Mouse (Mus musculus): ENCODE measurements around the gene Dok1. TPM values are rescaled to one million over a fixed set of nuclear protein-coding genes. Genes with fewer than 3 reads are reported as not detected.

The Dok1 gene
- polyA plus RNA-seq, 1 experiment from 2014 or later = 21.1 TPM

DNA sequence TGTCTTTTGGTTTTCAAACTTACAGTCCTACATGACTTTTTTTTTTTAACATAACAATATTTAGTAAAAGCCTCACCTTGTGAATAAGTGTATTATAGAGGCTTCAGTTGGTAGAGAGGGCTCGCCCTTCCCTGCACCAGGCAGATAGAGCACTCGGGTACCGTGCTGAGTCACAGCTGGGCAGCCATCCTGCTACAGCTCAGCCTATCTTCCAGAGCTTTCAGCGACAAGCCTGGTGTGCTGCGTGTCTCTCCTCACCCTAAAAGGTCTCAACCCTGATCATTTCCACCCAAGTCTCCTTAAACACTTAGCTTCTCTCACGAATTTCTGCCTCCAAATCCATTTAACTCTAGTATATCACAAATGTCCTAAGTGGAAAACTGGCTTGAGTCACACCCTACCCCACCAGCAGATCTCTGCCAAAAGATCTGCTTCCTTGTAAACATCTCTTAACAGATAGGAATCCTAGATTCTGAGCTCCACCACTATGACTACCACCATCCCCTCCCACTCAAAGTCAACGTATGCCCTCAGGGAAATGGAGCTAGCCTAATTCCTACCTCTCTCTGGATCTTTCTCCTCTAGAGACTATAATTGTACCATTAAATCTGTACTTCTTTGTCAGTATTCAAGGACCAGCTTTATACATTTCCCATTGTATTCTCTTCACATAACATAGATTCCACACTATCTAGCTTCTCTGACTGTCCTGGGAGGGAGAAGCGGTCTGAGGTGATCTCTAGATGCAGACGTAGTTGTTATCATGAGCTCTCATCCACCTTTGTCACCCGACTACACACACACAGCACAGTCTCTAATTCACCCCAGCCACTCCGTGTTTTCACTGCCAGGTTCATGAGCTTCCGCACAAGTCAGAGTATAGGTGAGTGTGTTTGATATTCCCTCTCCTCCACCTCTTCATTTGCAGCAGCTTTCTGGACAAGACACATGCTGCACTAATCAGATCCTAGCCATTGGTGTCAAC, 18.5 kb downstream of the Dok1 start:
- Histone ChIP-seq H3K4me2 (peak overlapping the region; percentile 61), H3K9me3 (replicated peaks) (no peaks in the 10 kb centered on the region), H3K27ac (replicated peaks) (peak overlapping the region; percentile 99), H3K9ac (peak overlapping the region; percentile 52), H3K27me3 (no peaks in the 10 kb centered on the region), H3K4me3 (replicated peaks) (peak overlapping the region; percentile 30), H3K36me3 (replicated peaks) (no peaks in the 10 kb centered on the region), H3K4me1 (replicated peaks) (peaks cover 92% of the 10 kb centered on the region)
- peak; percentile 98 for ATAC-seq (ENCODE audit: insufficient read depth)
- WGBS (ENCODE audit: insufficient replicate concordance) = 15% methylated on average over 12 of the region's 12 CpGs

DNA sequence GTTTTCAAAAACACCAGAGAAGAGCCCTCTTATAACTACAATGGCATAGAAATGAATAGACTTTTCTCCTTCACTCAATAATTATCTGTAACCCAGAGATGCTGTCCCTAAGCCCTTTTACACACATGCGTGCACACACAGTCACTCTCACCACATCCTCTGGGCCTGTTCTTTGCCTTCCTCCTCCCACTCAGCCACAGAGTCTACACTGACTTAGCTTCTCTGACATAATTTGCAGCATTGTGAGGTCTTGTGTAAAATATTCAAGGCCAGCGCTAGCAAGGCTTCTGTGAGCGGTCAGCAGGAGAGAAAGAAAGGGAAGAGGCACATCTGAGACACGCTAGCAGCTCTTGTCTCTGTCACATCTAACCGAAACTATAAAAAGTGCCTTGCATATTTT, 19.8 kb downstream of the Dok1 start:
- Histone ChIP-seq H3K9me3 (replicated peaks) (no peaks in the 10 kb centered on the region), H3K9ac (peak overlapping the region; percentile 52), H3K27ac (replicated peaks) (peak overlapping the region; percentile 99), H3K36me3 (replicated peaks) (no peaks in the 10 kb centered on the region), H3K27me3 (no peaks in the 10 kb centered on the region), H3K4me3 (replicated peaks) (no peak overlapping the region), H3K4me2 (peak overlapping the region; percentile 61), H3K4me1 (replicated peaks) (peaks cover 91% of the 10 kb centered on the region)
- no peak for ATAC-seq (ENCODE audit: insufficient read depth)
- 42% methylated on average over 5 of the region's 5 CpGs for WGBS (ENCODE audit: insufficient replicate concordance)

DNA sequence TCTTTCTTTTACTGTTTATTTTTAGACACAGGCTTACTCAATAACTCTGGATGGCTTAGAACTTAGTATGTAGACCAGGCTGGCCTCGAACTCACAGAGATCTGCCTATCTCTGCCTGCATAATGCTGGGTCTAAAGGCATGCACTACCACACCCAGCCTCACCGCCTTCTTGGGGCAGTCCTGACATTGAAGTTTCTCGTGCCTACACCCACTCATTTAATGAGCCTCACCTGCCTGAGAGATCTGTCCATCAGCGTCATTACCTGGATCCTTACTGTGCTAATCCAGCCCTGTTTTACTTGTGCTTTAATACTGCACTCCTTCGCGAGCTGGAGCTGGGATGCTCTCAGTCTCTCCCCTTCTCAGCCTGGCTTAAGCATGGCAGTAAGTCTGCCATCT, 21.5 kb downstream of the Dok1 start:
- Histone ChIP-seq H3K9me3 (replicated peaks) (no peaks in the 10 kb centered on the region), H3K9ac (no peak overlapping the region), H3K36me3 (replicated peaks) (no peaks in the 10 kb centered on the region), H3K4me3 (replicated peaks) (no peak overlapping the region), H3K4me1 (replicated peaks) (peaks cover 78% of the 10 kb centered on the region), H3K4me2 (no peak overlapping the region), H3K27ac (replicated peaks) (peak overlapping the region; percentile 99), H3K27me3 (no peaks in the 10 kb centered on the region)
- WGBS (ENCODE audit: insufficient replicate concordance) = 51% methylated on average over 6 of the region's 6 CpGs
- ATAC-seq (ENCODE audit: insufficient read depth) = no peak

DNA sequence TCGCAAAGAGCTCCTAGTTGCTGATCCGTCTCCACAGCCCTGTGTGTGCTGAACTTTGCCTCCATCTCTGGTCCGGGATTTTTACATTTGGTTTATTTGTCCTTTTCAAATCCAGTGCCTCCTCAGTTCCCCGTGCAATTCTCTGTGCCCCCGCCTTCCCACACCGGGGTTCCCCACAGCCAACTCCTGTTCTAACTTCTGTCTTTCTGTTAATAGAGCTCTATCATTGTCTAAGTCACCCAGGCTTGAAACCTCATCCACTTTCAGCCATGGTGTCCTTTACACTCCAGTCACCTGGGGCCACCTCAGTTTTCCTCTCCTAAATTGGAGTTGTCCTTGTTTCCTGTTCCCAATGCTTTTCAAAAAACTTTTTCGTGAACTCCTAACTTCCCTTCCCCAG, 22.0 kb downstream of the Dok1 start:
- ATAC-seq (ENCODE audit: insufficient read depth) = no peak
- H3K27me3 ChIP-seq = no peaks in the 10 kb centered on the region
- no peak overlapping the region for H3K4me3 ChIP-seq (replicated peaks)
- no peaks in the 10 kb centered on the region for H3K36me3 ChIP-seq (replicated peaks)
- peak overlapping the region; percentile 99 for H3K27ac ChIP-seq (replicated peaks)
- 72% methylated on average over 7 of the region's 7 CpGs for WGBS (ENCODE audit: insufficient replicate concordance)
- H3K9me3 ChIP-seq (replicated peaks) = no peaks in the 10 kb centered on the region
- no peak overlapping the region for H3K9ac ChIP-seq
- peaks cover 75% of the 10 kb centered on the region for H3K4me1 ChIP-seq (replicated peaks)
- H3K4me2 ChIP-seq = no peak overlapping the region

DNA sequence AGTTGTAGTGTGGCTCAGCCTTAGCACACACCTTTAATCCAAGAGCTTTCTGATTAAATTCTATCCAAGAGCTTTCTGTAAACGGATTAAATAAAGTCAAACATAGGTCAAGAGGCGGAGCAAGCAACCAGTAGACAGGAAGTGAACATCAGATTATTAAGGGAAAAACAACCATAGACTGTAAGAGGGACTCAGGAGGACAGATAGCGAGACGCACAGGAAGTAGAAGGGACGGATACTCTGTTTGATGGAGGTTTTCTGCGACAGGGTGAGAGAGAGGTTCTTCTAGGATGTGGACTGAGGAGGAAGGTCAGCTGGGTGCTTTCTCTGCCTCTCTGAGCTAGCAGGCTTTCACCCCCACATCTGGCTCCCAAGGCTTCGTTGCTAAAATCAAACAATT, 23.3 kb downstream of the Dok1 start:
- Histone ChIP-seq H3K4me3 (replicated peaks) (peak overlapping the region; percentile 22; the same call in 1 of the 2 replicates), H3K9ac (peak overlapping the region; percentile 10; the same call in 1 of the 2 replicates), H3K27me3 (no peaks in the 10 kb centered on the region), H3K4me1 (replicated peaks) (peaks cover 73% of the 10 kb centered on the region), H3K4me2 (peak overlapping the region; percentile 45), H3K27ac (replicated peaks) (peak overlapping the region; percentile 99), H3K9me3 (replicated peaks) (no peaks in the 10 kb centered on the region), H3K36me3 (replicated peaks) (no peaks in the 10 kb centered on the region)
- ATAC-seq (ENCODE audit: insufficient read depth) = no peak
- WGBS (ENCODE audit: insufficient replicate concordance) = 14% methylated on average over 7 of the region's 7 CpGs

DNA sequence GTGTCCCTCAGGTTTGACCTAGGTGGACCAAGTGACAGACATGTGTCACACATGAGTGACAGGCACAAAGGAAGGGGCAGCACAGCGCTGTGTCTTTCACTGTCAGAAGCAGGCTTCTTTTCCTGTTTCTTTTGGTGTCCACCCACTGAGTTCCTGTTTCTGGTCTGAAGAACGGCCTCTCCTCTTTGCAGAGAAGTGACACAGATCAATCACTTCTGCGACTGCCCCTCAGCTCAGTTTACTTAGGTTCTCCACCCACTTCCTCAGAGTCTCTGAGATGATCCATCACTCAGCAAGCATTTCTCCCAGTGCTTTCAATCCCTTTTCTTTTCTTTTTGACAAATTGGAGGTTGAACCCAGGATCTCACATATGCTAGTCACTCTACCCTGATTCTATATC, 24.6 kb downstream of the Dok1 start:
- Histone ChIP-seq H3K27ac (replicated peaks) (peak overlapping the region; percentile 99), H3K9me3 (replicated peaks) (no peaks in the 10 kb centered on the region), H3K36me3 (replicated peaks) (no peaks in the 10 kb centered on the region), H3K27me3 (no peaks in the 10 kb centered on the region), H3K4me3 (replicated peaks) (no peak overlapping the region), H3K4me1 (replicated peaks) (peaks cover 76% of the 10 kb centered on the region), H3K9ac (no peak overlapping the region), H3K4me2 (no peak overlapping the region)
- ATAC-seq (ENCODE audit: insufficient read depth) = no peak
- 25% methylated on average over 3 of the region's 3 CpGs for WGBS (ENCODE audit: insufficient replicate concordance)

DNA sequence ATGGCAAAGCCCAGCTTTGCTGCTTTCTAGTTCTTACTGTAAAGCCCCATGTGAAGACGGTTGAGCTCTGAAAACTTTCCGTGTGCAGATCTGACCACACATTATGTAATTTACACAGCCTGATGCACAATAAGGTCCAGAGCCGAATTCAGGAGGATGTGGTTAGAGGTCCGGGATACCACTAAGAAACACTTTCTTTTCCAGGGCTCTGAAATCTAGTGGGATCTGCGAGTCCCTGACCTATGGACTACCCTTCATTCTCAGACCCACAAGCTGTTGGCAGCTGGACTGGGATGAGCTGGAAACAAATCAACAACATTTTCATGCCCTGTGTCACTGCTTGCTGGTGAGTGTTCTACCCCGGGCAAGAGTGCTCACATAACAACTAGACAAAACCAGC, 27.2 kb downstream of the Dok1 start:
- 45% methylated on average over 6 of the region's 6 CpGs for WGBS (ENCODE audit: insufficient replicate concordance)
- Histone ChIP-seq H3K36me3 (replicated peaks) (no peaks in the 10 kb centered on the region), H3K27me3 (no peaks in the 10 kb centered on the region), H3K4me1 (replicated peaks) (peaks cover 61% of the 10 kb centered on the region), H3K4me2 (no peak overlapping the region), H3K9me3 (replicated peaks) (no peaks in the 10 kb centered on the region), H3K9ac (no peak overlapping the region), H3K4me3 (replicated peaks) (no peak overlapping the region), H3K27ac (replicated peaks) (0 out of 2 replicates have a peak overlapping the region, but pooled peaks have one; percentile 14)
- no peak for ATAC-seq (ENCODE audit: insufficient read depth)

DNA sequence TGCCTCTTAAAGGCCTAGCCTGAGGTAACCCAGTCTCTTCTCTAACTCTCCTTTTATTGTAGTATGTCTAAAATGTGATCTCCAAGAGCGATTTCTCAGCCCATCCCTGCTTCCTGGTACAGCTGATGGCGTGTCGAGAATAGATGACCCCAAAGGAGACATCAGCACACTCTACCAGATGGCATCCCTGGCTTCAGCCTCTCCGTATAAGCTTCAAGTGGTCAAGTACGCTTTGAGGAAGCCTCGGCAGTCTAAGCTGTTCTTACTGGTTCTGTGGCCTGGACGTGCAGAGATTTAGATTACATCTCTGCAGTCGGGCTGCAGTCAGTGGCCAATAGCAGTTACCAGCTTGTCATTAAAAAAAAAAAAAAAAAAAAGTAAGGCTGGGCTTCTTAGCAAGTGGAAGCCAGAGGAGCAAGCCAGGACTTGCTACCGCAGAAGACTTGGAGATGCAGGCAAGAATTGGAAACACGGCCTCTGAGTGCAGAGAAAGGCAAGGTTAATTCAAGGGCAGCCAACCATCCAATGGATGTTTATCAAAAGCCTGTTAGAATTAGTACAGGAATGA, 27.7 kb downstream of the Dok1 start:
- Histone ChIP-seq H3K4me2 (no peak overlapping the region), H3K36me3 (replicated peaks) (no peaks in the 10 kb centered on the region), H3K27ac (replicated peaks) (peak overlapping the region; percentile 63), H3K4me3 (replicated peaks) (no peak overlapping the region), H3K9ac (no peak overlapping the region), H3K9me3 (replicated peaks) (no peaks in the 10 kb centered on the region), H3K27me3 (no peaks in the 10 kb centered on the region), H3K4me1 (replicated peaks) (peaks cover 55% of the 10 kb centered on the region)
- 60% methylated on average over 10 of the region's 10 CpGs for WGBS (ENCODE audit: insufficient replicate concordance)
- no peak for ATAC-seq (ENCODE audit: insufficient read depth)

DNA sequence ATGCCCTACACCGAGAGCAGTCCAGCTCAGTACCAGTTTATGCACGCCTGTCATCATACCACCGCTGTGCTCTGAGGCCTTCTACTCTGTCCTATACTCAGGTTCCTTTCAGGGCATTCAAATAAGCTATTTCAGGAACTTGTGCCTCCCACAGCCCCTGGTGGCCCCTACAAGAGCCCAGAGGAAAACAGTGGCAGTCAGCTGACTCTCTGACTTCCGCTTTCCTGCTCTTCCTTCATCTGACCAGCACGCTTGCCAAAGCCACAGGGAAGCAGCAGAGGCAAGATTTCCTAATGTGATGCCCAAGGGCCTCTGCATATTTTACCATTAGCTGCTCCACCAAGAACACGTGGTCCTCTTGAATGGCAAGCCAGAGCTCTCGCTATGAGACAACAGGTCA, 28.4 kb downstream of the Dok1 start:
- Histone ChIP-seq H3K4me3 (replicated peaks) (no peak overlapping the region), H3K9ac (no peak overlapping the region), H3K36me3 (replicated peaks) (no peaks in the 10 kb centered on the region), H3K27ac (replicated peaks) (peak overlapping the region; percentile 63), H3K27me3 (no peaks in the 10 kb centered on the region), H3K9me3 (replicated peaks) (no peaks in the 10 kb centered on the region), H3K4me2 (0 out of 2 replicates have a peak overlapping the region, but pooled peaks have one; percentile 27), H3K4me1 (replicated peaks) (peaks cover 49% of the 10 kb centered on the region)
- WGBS (ENCODE audit: insufficient replicate concordance) = 30% methylated on average over 7 of the region's 7 CpGs
- peak; percentile 60 for ATAC-seq (ENCODE audit: insufficient read depth)

DNA sequence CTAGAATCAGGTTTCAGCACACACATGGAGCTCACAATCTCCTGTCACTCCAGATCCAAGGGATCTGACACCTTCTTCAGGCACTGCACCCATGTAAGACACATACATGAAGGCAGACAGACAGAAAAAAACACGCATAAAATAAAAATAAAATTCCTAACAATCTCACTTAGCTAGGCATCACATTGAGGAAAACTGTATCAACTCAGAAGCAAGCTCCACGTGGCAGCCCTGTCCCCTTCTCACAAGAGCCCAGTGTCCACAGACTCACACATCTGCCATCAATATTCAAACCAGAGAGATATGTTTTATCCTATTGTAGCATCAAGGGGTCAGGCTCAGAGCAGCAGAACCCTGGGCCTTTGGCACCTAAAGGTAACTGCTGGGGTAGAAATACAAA, 29.0 kb downstream of the Dok1 start:
- Histone ChIP-seq H3K36me3 (replicated peaks) (no peaks in the 10 kb centered on the region), H3K4me2 (peak overlapping the region; percentile 27; the same call in 1 of the 2 replicates)
- WGBS (ENCODE audit: insufficient replicate concordance) = 54% methylated on average over 2 of the region's 2 CpGs

DNA sequence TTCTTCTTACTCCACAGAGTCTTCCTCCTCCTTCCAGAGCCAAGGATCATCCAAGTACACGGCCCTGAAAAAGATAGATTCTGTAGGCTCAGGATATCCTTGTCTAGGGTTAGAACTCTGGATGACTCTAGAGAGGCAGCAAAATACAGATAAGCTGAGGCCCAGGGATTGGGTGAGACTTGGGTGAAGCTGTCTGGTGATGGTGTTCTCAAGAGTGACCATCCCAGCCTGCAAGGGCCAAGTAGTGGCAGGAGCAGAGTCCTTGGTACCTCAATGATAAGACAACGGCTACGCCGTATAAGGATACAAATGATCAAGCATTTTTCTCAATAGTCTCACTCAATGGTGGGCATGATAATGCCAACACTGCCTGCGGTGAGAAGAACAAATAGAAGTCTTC, 29.4 kb downstream of the Dok1 start:
- 52% methylated on average over 5 of the region's 5 CpGs for WGBS (ENCODE audit: insufficient replicate concordance)
- 0 out of 2 replicates have a peak overlapping the region, but pooled peaks have one; percentile 4 for H3K9ac ChIP-seq
- H3K27ac ChIP-seq (replicated peaks) = peak overlapping the region; percentile 63
- 0 out of 2 replicates have a peak overlapping the region, but pooled peaks have one; percentile 0 for H3K4me3 ChIP-seq (replicated peaks)
- H3K9me3 ChIP-seq (replicated peaks) = no peaks in the 10 kb centered on the region
- peaks cover 40% of the 10 kb centered on the region for H3K4me1 ChIP-seq (replicated peaks)
- ATAC-seq (ENCODE audit: insufficient read depth) = peak; percentile 66
- no peaks in the 10 kb centered on the region for H3K36me3 ChIP-seq (replicated peaks)
- H3K27me3 ChIP-seq = no peaks in the 10 kb centered on the region
- peak overlapping the region; percentile 27 for H3K4me2 ChIP-seq

More for the DNA sequence above, 29.0 kb downstream of the Dok1 start:
- H3K9ac ChIP-seq = 0 out of 2 replicates have a peak overlapping the region, but pooled peaks have one; percentile 4
- ATAC-seq (ENCODE audit: insufficient read depth) = no peak
- no peaks in the 10 kb centered on the region for H3K27me3 ChIP-seq
- H3K4me1 ChIP-seq (replicated peaks) = peaks cover 44% of the 10 kb centered on the region
- H3K9me3 ChIP-seq (replicated peaks) = no peaks in the 10 kb centered on the region
- H3K4me3 ChIP-seq (replicated peaks) = 0 out of 2 replicates have a peak overlapping the region, but pooled peaks have one; percentile 0
- H3K27ac ChIP-seq (replicated peaks) = peak overlapping the region; percentile 63

All from liver, embryonic 15.5 days (tissue).